Mouse (Mus musculus): Measurements from ENCODE around the gene Bmx. TPM values are rescaled to one million over a fixed set of nuclear protein-coding genes. Genes with fewer than 3 reads are reported as not detected.

Gene Bmx
- total and polyA plus RNA-seq, 3 experiments = not detected

GRCm38 (mm10) chrX:164183844-164184243 lies 74.1 kb downstream of the Bmx start:
- H3K9me3 ChIP-seq (replicated peaks; ENCODE audit: insufficient read depth, low read length) = no peaks in the 10 kb centered on the region
- no peaks in the 10 kb centered on the region for H3K4me1 ChIP-seq (ENCODE audit: control insufficient read depth in 1 of 2, insufficient read depth in 2 of 2, low read length in 2 of 2)
- no peak overlapping the region for H3K4me3 ChIP-seq (ENCODE audit: control insufficient read depth in 1 of 2, insufficient read depth in 1 of 2, low read depth in 2 of 2, low read length in 2 of 2)
- H3K9ac ChIP-seq (ENCODE audit: control insufficient read depth, low read depth, low read length, poor library complexity, severe bottlenecking) = no peak overlapping the region
- H3K36me3 ChIP-seq (ENCODE audit: control insufficient read depth in 1 of 2, insufficient read depth in 2 of 2, low read length in 2 of 2) = peaks cover 0 to 3% of the 10 kb centered on the region in 2 experiments; a peak in 1 of 4 replicates
- TF ChIP-seq SMC3 (IDR thresholded peaks at IDR 0.05; ENCODE audit: low read depth, low read length) = peak; percentile 97
- no peak for TF ChIP-seq TAL1 (IDR thresholded peaks at IDR 0.05; ENCODE audit: low read length)
- TF ChIP-seq USF2 (IDR thresholded peaks at IDR 0.05; ENCODE audit: borderline replicate concordance in 1 of 2, insufficient read depth in 1 of 2, low read depth in 1 of 2, low read length in 2 of 2) = no peak
- TF ChIP-seq ZKSCAN1 (IDR thresholded peaks at IDR 0.05; ENCODE audit: low read depth, low read length) = no peak
- TF ChIP-seq MAFK (IDR thresholded peaks at IDR 0.05; ENCODE audit: borderline replicate concordance, low read depth, low read length) = no peak
- TF ChIP-seq RAD21 (IDR thresholded peaks at IDR 0.05; ENCODE audit: low read depth, low read length) = peak; percentile 89
- no peak for TF ChIP-seq NELFE (IDR thresholded peaks at IDR 0.05; ENCODE audit: low read depth, low read length)
- TF ChIP-seq E2F4 (IDR thresholded peaks at IDR 0.05; ENCODE audit: borderline replicate concordance, low read depth, low read length) = no peak
- no peak for TF ChIP-seq SIN3A (IDR thresholded peaks at IDR 0.05; ENCODE audit: low read length)
- TF ChIP-seq MYC (IDR thresholded peaks at IDR 0.05; ENCODE audit: low read depth, low read length) = no peak
- TF ChIP-seq HCFC1 (IDR thresholded peaks at IDR 0.05; ENCODE audit: low read depth, low read length) = no peak
- TF ChIP-seq USF1 (IDR thresholded peaks at IDR 0.05; ENCODE audit: low read depth, low read length) = no peak
- no peak for TF ChIP-seq NRF1 (IDR thresholded peaks at IDR 0.05; ENCODE audit: insufficient read depth, low read depth, low read length, poor library complexity, severe bottlenecking)
- TF ChIP-seq MAX (IDR thresholded peaks at IDR 0.05; ENCODE audit: low read length) = no peak
- TF ChIP-seq CHD1 (IDR thresholded peaks at IDR 0.05; ENCODE audit: low read depth, low read length) = no peak
- no peak for TF ChIP-seq UBTF (IDR thresholded peaks at IDR 0.05; ENCODE audit: borderline replicate concordance, insufficient read depth, low read depth, low read length)
- no peak for TF ChIP-seq KAT2A (conservative IDR thresholded peaks at IDR 0.05; ENCODE audit: low read depth, low read length)
- peak; percentile 94 for TF ChIP-seq ZC3H11A (IDR thresholded peaks at IDR 0.05; ENCODE audit: low read depth, low read length)
- TF ChIP-seq RCOR1 (IDR thresholded peaks at IDR 0.05; ENCODE audit: low read depth, low read length) = no peak
- TF ChIP-seq POLR2A (IDR thresholded peaks at IDR 0.05; ENCODE audit: control insufficient read depth in 1 of 2, insufficient read depth in 1 of 2, low read depth in 1 of 2, low read length in 2 of 2, poor library complexity in 1 of 2) = no peak
- TF ChIP-seq ELF1 (IDR thresholded peaks at IDR 0.05; ENCODE audit: low read depth, low read length) = no peak
- TF ChIP-seq CTCF (IDR thresholded peaks at IDR 0.05 in 2 of 3, conservative IDR thresholded peaks at IDR 0.05 in 1 of 3; ENCODE audit: control insufficient read depth in 1 of 3, insufficient read depth in 1 of 3, low read depth in 2 of 3, low read length in 3 of 3, poor library complexity in 1 of 3, severe bottlenecking in 1 of 3) = peak; percentile 58 to 87 (median 87)
- no peak for TF ChIP-seq CHD2 (IDR thresholded peaks at IDR 0.05; ENCODE audit: low read length)
- TF ChIP-seq POLR2AphosphoS2 (IDR thresholded peaks at IDR 0.05; ENCODE audit: low read length) = no peak
- H3K27me3 ChIP-seq (ENCODE audit: control insufficient read depth in 1 of 2, insufficient read depth in 2 of 2, low read length in 2 of 2) = peaks cover 1 to 2% of the 10 kb centered on the region in 2 experiments; a peak in 1 of 4 replicates
- DNase-seq (ENCODE audit: low read depth, low spot score) = peak; percentile 82
- H3K79me2 ChIP-seq (ENCODE audit: control insufficient read depth, insufficient read depth, low read length, poor library complexity) = no peaks in the 10 kb centered on the region
- no peak overlapping the region for H3K27ac ChIP-seq (ENCODE audit: control insufficient read depth, low read depth, low read length)
